Mouse (Mus musculus): ENCODE data around the gene Btbd8. TPM values are rescaled to one million over a fixed set of nuclear protein-coding genes. Genes with fewer than 3 reads are reported as not detected.

Btbd8 gene
- polyA plus RNA-seq, 1 experiment from 2014 or later, result 2.7 TPM

DNA sequence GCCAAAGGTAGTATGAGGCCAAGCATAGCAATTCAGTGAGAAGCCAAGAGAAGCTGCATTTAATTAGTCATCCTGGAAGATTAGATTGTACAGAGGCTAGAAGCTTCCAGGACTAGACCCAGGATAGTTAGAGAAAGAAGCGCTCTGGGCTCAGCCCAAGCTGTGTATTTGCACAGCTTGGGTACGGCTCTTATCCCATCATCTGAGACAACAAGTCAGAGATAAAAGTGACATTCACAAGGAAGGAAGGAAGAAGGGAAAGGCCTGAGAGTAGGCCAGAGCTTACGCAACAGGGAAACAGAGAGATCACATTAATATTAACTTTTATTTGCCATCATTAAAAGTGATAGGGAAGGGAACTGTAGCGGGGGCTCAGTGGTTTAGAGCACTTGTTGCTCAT is 10.2 kb downstream of the Btbd8 start:
- Histone ChIP-seq H3K9ac (replicated peaks; ENCODE audit: low read length) (no peak overlapping the region), H3K36me3 (ENCODE audit: insufficient read depth, low read length) (no peaks in the 10 kb centered on the region), H3K9me3 (ENCODE audit: low read length) (no peaks in the 10 kb centered on the region), H3K4me1 (ENCODE audit: insufficient read depth, low read length) (no peaks in the 10 kb centered on the region), H3K27ac (ENCODE audit: low read length) (no peak overlapping the region), H3K4me3 (ENCODE audit: low read length) (no peak overlapping the region), H3K4me2 (replicated peaks; ENCODE audit: low read depth, low read length) (no peak overlapping the region), H3K27me3 (ENCODE audit: insufficient read depth, low read length) (no peaks in the 10 kb centered on the region)
- no peak for ATAC-seq (ENCODE audit: low FRiP score, low TSS enrichment)
- WGBS, result 83% methylated on average over 4 of the region's 4 CpGs

DNA sequence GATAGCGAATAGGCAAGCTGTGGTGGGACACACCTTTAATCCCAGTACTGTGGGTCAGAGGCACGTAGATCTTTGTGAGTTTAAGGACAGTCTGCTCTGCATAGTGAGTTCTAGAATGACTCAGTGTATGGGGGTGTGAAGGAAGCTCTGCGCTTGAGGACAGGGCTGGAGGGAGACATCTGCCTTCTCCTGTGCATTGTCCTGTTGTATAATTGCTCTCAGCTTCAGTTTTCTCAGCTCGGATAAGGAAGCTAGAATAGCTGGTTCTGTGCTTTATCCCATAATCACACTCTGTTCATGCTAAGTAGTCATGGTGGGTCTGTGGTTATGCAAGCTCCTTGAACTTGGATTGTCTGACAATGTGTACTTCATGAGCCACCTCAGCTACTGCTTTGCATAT is 11.0 kb downstream of the Btbd8 start:
- no peak overlapping the region for H3K9ac ChIP-seq (replicated peaks; ENCODE audit: low read length)
- 92% methylated on average over 4 of the region's 4 CpGs for WGBS

DNA sequence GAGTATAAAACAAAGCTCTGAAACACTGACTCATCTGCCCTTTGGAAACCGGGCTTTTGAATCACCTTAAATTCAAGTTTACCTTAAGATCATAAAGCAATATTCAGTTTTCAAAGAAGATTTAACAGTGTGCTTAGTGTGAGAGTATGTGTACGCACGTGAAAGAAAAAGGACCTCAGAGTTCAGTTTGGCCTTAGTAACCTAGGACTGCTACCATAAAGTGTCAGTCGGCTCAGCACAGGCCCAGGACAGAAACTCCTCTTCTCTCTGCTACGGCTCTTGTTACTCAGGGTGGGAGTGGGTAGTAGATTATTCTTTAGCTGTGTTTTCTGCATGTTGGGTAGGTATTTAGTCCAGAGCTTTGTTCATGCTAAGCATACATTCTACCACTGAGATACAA is 11.8 kb downstream of the Btbd8 start:
- no peaks in the 10 kb centered on the region for H3K27me3 ChIP-seq (ENCODE audit: insufficient read depth, low read length)
- H3K36me3 ChIP-seq (ENCODE audit: insufficient read depth, low read length), result no peaks in the 10 kb centered on the region
- H3K4me3 ChIP-seq (ENCODE audit: low read length), result no peak overlapping the region
- H3K9ac ChIP-seq (replicated peaks; ENCODE audit: low read length), result no peak overlapping the region
- H3K4me1 ChIP-seq (ENCODE audit: insufficient read depth, low read length), result no peaks in the 10 kb centered on the region
- 88% methylated on average over 5 of the region's 5 CpGs for WGBS
- ATAC-seq (ENCODE audit: low FRiP score, low TSS enrichment), result no peak
- H3K9me3 ChIP-seq (ENCODE audit: low read length), result no peaks in the 10 kb centered on the region
- no peak overlapping the region for H3K27ac ChIP-seq (ENCODE audit: low read length)
- no peak overlapping the region for H3K4me2 ChIP-seq (replicated peaks; ENCODE audit: low read depth, low read length)

More for the DNA sequence above, 11.0 kb downstream of the Btbd8 start:
- H3K4me3 ChIP-seq (ENCODE audit: low read length), result no peak overlapping the region
- H3K4me1 ChIP-seq (ENCODE audit: insufficient read depth, low read length), result no peaks in the 10 kb centered on the region
- H3K27me3 ChIP-seq (ENCODE audit: insufficient read depth, low read length), result no peaks in the 10 kb centered on the region
- H3K27ac ChIP-seq (ENCODE audit: low read length), result no peak overlapping the region
- no peak for ATAC-seq (ENCODE audit: low FRiP score, low TSS enrichment)
- no peaks in the 10 kb centered on the region for H3K9me3 ChIP-seq (ENCODE audit: low read length)
- H3K4me2 ChIP-seq (replicated peaks; ENCODE audit: low read depth, low read length), result no peak overlapping the region
- H3K36me3 ChIP-seq (ENCODE audit: insufficient read depth, low read length), result no peaks in the 10 kb centered on the region

DNA sequence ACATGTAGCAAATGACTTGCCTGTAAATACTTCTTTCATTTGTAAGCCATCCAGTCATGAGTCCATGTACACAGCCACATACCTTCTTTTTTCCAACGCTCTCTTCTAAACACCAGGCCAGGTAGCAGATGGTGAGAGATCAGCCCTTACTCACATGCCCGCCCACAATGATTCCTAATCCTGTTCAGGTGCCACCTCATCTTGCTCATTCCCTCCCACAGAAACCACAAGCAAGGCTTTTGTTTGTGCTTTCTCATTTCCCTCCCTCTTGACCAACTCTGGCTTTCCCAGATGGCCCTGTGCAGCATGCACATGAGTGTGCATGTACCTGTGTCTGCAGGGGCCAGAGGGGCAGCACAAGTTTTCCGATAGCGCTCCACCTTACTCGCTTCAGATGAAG is 12.5 kb downstream of the Btbd8 start:
- no peaks in the 10 kb centered on the region for H3K9me3 ChIP-seq (ENCODE audit: low read length)
- ATAC-seq (ENCODE audit: low FRiP score, low TSS enrichment), result no peak
- no peak overlapping the region for H3K9ac ChIP-seq (replicated peaks; ENCODE audit: low read length)
- 94% methylated on average over 5 of the region's 5 CpGs for WGBS
- H3K4me3 ChIP-seq (ENCODE audit: low read length), result no peak overlapping the region
- no peaks in the 10 kb centered on the region for H3K36me3 ChIP-seq (ENCODE audit: insufficient read depth, low read length)
- H3K4me2 ChIP-seq (replicated peaks; ENCODE audit: low read depth, low read length), result no peak overlapping the region
- H3K4me1 ChIP-seq (ENCODE audit: insufficient read depth, low read length), result no peaks in the 10 kb centered on the region
- H3K27ac ChIP-seq (ENCODE audit: low read length), result no peak overlapping the region
- H3K27me3 ChIP-seq (ENCODE audit: insufficient read depth, low read length), result no peaks in the 10 kb centered on the region

DNA sequence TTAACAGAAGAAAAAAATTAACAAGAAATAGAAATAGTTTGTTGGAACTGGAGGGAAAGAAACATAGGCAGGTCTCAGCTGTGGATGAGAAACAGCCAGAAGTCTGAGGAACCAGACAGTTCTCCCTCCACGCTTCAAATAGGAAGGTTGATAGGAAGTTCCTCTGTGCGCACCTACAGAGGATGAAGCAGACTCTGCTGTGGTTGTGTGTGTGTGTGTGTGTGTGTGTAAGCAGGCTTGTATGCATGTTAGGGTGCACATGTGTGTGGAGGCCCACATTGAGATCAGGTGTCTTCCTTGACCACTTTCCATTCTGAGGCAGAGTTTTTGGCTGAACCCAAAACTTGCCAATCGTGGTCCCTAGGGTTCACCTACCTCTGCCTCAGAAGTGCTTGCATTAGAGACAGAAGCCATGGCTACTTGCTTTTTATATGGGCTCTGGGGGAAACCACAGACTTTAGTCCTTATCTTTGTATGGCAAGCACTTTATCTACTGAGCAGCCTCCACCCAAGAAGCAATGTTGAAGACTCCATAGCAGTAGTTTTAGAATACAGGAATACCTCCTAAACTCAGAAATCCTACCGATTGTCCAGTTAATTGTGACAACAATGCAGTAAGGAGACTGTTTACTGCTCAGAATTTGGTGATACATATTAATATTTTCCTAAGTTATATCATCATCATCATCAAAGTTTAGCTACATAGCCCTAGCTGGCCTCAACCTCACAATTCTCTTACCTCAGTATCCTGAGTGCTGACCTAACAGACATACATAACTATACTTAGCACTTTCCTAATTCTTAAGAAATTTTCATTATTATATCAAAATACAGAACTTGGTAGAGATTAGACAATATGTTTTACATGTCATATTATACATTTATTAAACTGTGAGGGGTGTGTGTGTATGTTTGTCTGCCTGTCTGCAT is 24.6 kb downstream of the Btbd8 start:
- no peak overlapping the region for H3K4me3 ChIP-seq (ENCODE audit: low read length)
- 85% methylated on average over 4 of the region's 4 CpGs for WGBS
- no peak overlapping the region for H3K27ac ChIP-seq (ENCODE audit: low read length)
- no peak for ATAC-seq (ENCODE audit: low FRiP score, low TSS enrichment)
- H3K4me1 ChIP-seq (ENCODE audit: insufficient read depth, low read length), result no peaks in the 10 kb centered on the region
- no peak overlapping the region for H3K9ac ChIP-seq (replicated peaks; ENCODE audit: low read length)
- no peaks in the 10 kb centered on the region for H3K36me3 ChIP-seq (ENCODE audit: insufficient read depth, low read length)
- H3K27me3 ChIP-seq (ENCODE audit: insufficient read depth, low read length), result no peaks in the 10 kb centered on the region
- no peaks in the 10 kb centered on the region for H3K9me3 ChIP-seq (ENCODE audit: low read length)
- no peak overlapping the region for H3K4me2 ChIP-seq (replicated peaks; ENCODE audit: low read depth, low read length)

DNA sequence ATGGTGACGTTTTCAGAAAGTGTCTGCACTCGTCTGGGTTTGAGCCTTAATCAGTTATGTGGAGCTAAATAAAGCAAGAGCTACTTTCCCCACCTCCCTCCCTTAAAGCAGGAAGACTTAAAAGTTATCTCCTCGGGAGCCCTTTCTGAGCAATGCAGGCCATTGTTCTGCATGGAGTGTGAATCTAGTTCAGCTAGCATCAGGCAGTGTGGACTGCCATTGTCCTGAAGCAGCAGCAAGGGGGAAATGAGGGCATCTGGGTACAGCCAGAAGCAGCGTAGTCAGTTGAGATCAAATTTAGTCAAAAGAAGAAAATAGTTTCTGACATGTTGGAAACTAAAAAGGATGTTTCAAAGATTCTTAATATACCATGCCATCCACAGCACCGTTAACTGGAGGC is 28.7 kb downstream of the Btbd8 start:
- H3K4me1 ChIP-seq (ENCODE audit: insufficient read depth, low read length), result no peaks in the 10 kb centered on the region
- H3K9ac ChIP-seq (replicated peaks; ENCODE audit: low read length), result no peak overlapping the region
- no peak overlapping the region for H3K27ac ChIP-seq (ENCODE audit: low read length)
- WGBS, result 71% methylated on average over 5 of the region's 5 CpGs
- no peaks in the 10 kb centered on the region for H3K36me3 ChIP-seq (ENCODE audit: insufficient read depth, low read length)
- H3K9me3 ChIP-seq (ENCODE audit: low read length), result no peaks in the 10 kb centered on the region
- H3K27me3 ChIP-seq (ENCODE audit: insufficient read depth, low read length), result no peaks in the 10 kb centered on the region
- no peak overlapping the region for H3K4me2 ChIP-seq (replicated peaks; ENCODE audit: low read depth, low read length)
- no peak for ATAC-seq (ENCODE audit: low FRiP score, low TSS enrichment)
- H3K4me3 ChIP-seq (ENCODE audit: low read length), result no peak overlapping the region

DNA sequence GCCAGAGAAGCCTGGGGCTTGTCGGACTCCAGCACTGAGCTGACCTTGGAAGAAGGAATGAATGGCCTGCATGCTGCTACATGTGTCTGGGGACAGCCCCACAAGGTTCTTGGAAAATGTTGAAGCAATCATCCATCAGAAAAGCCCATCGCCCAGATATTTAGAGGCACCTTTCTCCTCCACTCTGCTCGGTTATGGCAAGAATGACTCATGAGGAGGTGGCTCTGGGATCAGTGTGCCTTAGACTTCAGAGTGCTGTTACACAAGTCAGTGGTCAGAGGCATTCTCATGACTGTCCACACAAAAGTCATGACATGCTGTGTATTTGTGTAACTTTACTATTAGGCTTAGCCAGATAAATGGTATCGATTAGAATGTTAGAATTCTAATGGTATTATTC is 29.3 kb downstream of the Btbd8 start:
- H3K4me3 ChIP-seq (ENCODE audit: low read length), result no peak overlapping the region
- H3K36me3 ChIP-seq (ENCODE audit: insufficient read depth, low read length), result no peaks in the 10 kb centered on the region
- ATAC-seq (ENCODE audit: low FRiP score, low TSS enrichment), result no peak
- H3K9ac ChIP-seq (replicated peaks; ENCODE audit: low read length), result no peak overlapping the region
- H3K9me3 ChIP-seq (ENCODE audit: low read length), result no peaks in the 10 kb centered on the region
- 80% methylated on average over 4 of the region's 4 CpGs for WGBS
- no peaks in the 10 kb centered on the region for H3K27me3 ChIP-seq (ENCODE audit: insufficient read depth, low read length)
- H3K4me2 ChIP-seq (replicated peaks; ENCODE audit: low read depth, low read length), result no peak overlapping the region
- H3K4me1 ChIP-seq (ENCODE audit: insufficient read depth, low read length), result no peaks in the 10 kb centered on the region
- no peak overlapping the region for H3K27ac ChIP-seq (ENCODE audit: low read length)

DNA sequence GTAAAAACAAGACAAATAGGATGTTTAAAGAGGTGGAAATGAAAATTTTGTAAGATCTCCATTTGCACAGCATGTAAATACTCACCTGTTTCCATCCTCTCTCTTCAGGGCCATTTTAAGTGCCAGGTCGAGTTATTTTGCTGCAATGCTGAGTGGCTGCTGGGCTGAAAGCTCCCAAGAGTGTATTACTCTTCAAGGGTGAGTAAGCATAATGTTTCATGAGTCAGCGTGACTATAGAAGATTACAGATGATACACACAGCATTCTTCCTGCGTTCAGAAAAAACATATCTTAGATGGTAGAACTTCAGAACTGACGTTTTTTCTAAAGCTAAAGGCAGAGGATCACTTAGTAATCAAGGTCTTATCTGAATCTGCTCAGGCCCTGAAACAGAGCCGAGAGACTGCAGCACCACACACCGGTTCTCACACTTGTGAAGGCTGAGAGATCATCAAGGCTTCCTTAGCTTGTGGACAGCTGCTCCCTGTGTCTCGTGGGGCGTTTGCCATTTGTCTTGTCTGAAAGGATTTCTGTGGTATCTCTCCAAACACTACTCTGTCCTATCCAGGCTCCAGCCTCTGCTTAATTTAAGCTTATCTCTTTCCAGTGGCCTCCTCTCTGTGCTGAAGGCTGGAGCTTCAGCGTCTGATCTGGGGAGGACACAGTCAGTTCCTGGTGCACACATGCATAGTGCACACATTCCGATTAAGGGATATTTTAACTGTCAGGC is 33.0 kb downstream of the Btbd8 start:
- Histone ChIP-seq H3K4me2 (replicated peaks; ENCODE audit: low read depth, low read length) (no peak overlapping the region), H3K9ac (replicated peaks; ENCODE audit: low read length) (no peak overlapping the region)

DNA sequence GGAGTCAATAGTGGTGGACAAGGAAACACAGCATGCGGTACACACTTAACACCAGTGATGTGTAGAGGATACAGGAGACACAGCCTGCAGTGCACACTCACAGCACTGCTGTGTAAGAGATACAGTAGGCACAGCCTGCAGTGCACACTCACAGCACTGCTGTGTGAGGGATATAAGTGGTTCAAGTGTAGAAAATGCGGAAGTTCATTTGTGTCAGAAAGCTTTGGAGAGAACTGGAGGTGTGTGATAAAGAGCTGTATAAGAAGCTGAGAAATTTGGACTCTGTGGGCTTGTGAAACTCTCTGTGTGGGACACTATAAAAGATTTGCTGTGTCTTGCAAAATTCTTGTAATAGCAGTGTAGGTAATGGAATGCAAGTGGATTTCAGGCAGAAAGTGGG is 42.4 kb downstream of the Btbd8 start:
- Histone ChIP-seq H3K4me3 (ENCODE audit: low read length) (no peak overlapping the region), H3K36me3 (ENCODE audit: insufficient read depth, low read length) (0 out of 2 replicates have a peak, but pooled peaks cover 3% of the 10 kb centered on the region), H3K27ac (ENCODE audit: low read length) (no peak overlapping the region), H3K27me3 (ENCODE audit: insufficient read depth, low read length) (no peaks in the 10 kb centered on the region), H3K9ac (replicated peaks; ENCODE audit: low read length) (no peak overlapping the region), H3K9me3 (ENCODE audit: low read length) (0 out of 2 replicates have a peak, but pooled peaks cover 1% of the 10 kb centered on the region), H3K4me2 (replicated peaks; ENCODE audit: low read depth, low read length) (no peak overlapping the region), H3K4me1 (ENCODE audit: insufficient read depth, low read length) (no peaks in the 10 kb centered on the region)
- ATAC-seq (ENCODE audit: low FRiP score, low TSS enrichment), result no peak
- 94% methylated on average over 2 of the region's 2 CpGs for whole genome bisulfite sequencing

More for the DNA sequence above, 33.0 kb downstream of the Btbd8 start:
- Histone ChIP-seq H3K9me3 (ENCODE audit: low read length) (0 out of 2 replicates have a peak, but pooled peaks cover 4% of the 10 kb centered on the region), H3K36me3 (ENCODE audit: insufficient read depth, low read length) (0 out of 2 replicates have a peak, but pooled peaks cover 10% of the 10 kb centered on the region), H3K27me3 (ENCODE audit: insufficient read depth, low read length) (no peaks in the 10 kb centered on the region), H3K27ac (ENCODE audit: low read length) (no peak overlapping the region), H3K4me3 (ENCODE audit: low read length) (no peak overlapping the region), H3K4me1 (ENCODE audit: insufficient read depth, low read length) (no peaks in the 10 kb centered on the region)
- 75% methylated on average over 10 of the region's 10 CpGs for WGBS
- no peak for ATAC-seq (ENCODE audit: low FRiP score, low TSS enrichment)

DNA sequence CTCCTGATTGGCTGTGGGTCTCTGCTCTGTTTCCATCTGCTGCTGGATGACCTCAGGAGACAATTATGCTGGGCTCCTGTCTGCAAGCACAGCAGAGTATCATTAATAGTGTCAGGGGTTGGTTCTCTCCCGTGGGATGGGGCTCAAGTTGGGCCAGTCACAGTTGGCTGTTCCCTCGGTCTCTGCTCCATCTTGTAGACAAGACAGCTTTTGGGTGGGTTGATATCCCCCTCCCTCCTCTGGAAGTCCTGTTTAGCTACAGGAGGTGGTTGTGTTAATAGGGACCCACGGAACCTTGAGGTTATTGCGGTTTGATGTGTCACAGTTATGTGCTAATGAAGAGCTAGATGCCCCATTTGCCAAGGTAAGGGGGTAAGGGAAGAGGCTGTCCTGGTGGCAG is 51.2 kb downstream of the Btbd8 start:
- no peaks in the 10 kb centered on the region; the same call in 1 of the 2 replicates for H3K36me3 ChIP-seq (ENCODE audit: insufficient read depth, low read length)
- no peaks in the 10 kb centered on the region for H3K4me1 ChIP-seq (ENCODE audit: insufficient read depth, low read length)
- no peak overlapping the region for H3K4me2 ChIP-seq (replicated peaks; ENCODE audit: low read depth, low read length)
- no peak overlapping the region for H3K9ac ChIP-seq (replicated peaks; ENCODE audit: low read length)
- no peaks in the 10 kb centered on the region for H3K27me3 ChIP-seq (ENCODE audit: insufficient read depth, low read length)
- no peaks in the 10 kb centered on the region for H3K9me3 ChIP-seq (ENCODE audit: low read length)
- WGBS, result 74% methylated on average over 4 of the region's 4 CpGs
- no peak overlapping the region for H3K4me3 ChIP-seq (ENCODE audit: low read length)
- no peak for ATAC-seq (ENCODE audit: low FRiP score, low TSS enrichment)
- no peak overlapping the region for H3K27ac ChIP-seq (ENCODE audit: low read length)

All from kidney, embryonic 16.5 days (tissue).